Mouse (Mus musculus) olfactory bulb, adult 2 months (tissue): ENCODE data around the gene Hinfp. TPM values are rescaled to one million over a fixed set of nuclear protein-coding genes. Genes with fewer than 3 reads are reported as not detected.
"Not testable (repeated sequence)": the region's sequence is repeated elsewhere in the genome, so short reads cannot be mapped to it uniquely, and the experiment has no call there.

Experiments
- H3K27ac ChIP-seq: fragments of 200-500 bp; 2 replicates; pipeline ENCODE4 v1.5.1; 2012; ENCODE audit warnings: low read depth, low read length; ENCODE audit not compliant: insufficient read depth
- H3K4me1 ChIP-seq: fragments of 200-500 bp; 2 replicates; pipeline ENCODE4 v1.6.1; 2012; ENCODE audit warnings: low read length; ENCODE audit not compliant: control insufficient read depth, insufficient read depth
- H3K4me3 ChIP-seq: fragments of 200-500 bp; 2 replicates; pipeline ENCODE4 v1.5.1; 2012; ENCODE audit warnings: mild to moderate bottlenecking, low read depth, low read length, moderate library complexity; ENCODE audit not compliant: insufficient read depth
- CTCF ChIP-seq: fragments of 200-500 bp; IDR thresholded peaks from 2 replicates; pipeline ENCODE4 v1.5.1; 2012; ENCODE audit warnings: low read depth, mild to moderate bottlenecking, low read length, moderate library complexity; ENCODE audit not compliant: insufficient read depth
- POLR2A ChIP-seq: fragments of 200-500 bp; IDR thresholded peaks from 2 replicates; pipeline ENCODE4 v1.6.1; 2012; ENCODE audit warnings: mild to moderate bottlenecking, low read depth, low read length, moderate library complexity; ENCODE audit not compliant: insufficient read depth
- WGBS: fragments of 180-500 bp; shearing (Covaris S2); methylation state at CpG from one replicate; pipeline ENCODE4 v1.1.7; 2018; 5-methylcytosine and 5-hydroxymethylcytosine counted together
- polyA plus RNA-seq: library from polyadenylated mRNA; stranded (reverse); fragments of >200 nt; gene quantifications from 2 replicates; pipeline ENCODE4 v1.2.4, GENCODE M21; 2012; ENCODE audit warnings: low replicate concordance; ENCODE audit not compliant: missing spikeins, insufficient read depth, insufficient read length

Gene Hinfp
- polyA plus RNA-seq, 1 experiment = not detected

GRCm38 (mm10) chr9:44306532-44306931 is 1.1 kb upstream of the Hinfp start:
- H3K4me3 ChIP-seq = no peak overlapping the region
- 85% methylated on average over 6 of the region's 6 CpGs for WGBS
- H3K4me1 ChIP-seq = peaks cover 17% of the 10 kb centered on the region
- TF ChIP-seq POLR2A = no peak
- no peak for TF ChIP-seq CTCF
- no peak overlapping the region for H3K27ac ChIP-seq

GRCm38 (mm10) chr9:44300001-44300400 is 5.5 kb downstream of the Hinfp start:
- H3K4me1 ChIP-seq, H3K27ac ChIP-seq, H3K4me3 ChIP-seq: not testable (repeated sequence)
- WGBS = 95% methylated on average over 3 of the region's 3 CpGs

- H3K27ac ChIP-seq = no peak overlapping the region
- peaks cover 5% of the 10 kb centered on the region for H3K4me1 ChIP-seq
- no peak overlapping the region for H3K4me3 ChIP-seq
- 65% methylated on average over 3 of the region's 3 CpGs for WGBS
- TF ChIP-seq POLR2A = no peak
- TF ChIP-seq CTCF = no peak
Observed at GRCm38 (mm10) chr9:44292490-44292889, 13.0 kb downstream of the Hinfp start.

- 9% methylated on average over 11 of the region's 11 CpGs for WGBS
- Histone ChIP-seq H3K27ac (0 out of 2 replicates have a peak overlapping the region, but pooled peaks have one; percentile 5), H3K4me1 (peaks cover 14% of the 10 kb centered on the region), H3K4me3 (no peak overlapping the region)
- no peak for TF ChIP-seq CTCF
- no peak for TF ChIP-seq POLR2A
Observed at GRCm38 (mm10) chr9:44288959-44289291, 16.5 kb downstream of the Hinfp start.

- peak within 1 kb of the TSS; percentile 57 for H3K27ac ChIP-seq
- peak within 1 kb of the TSS; percentile 93 for H3K4me3 ChIP-seq
- WGBS = under 1% methylated on average over 38 of the region's 38 CpGs
- peaks cover 14% of the 10 kb centered on the region for H3K4me1 ChIP-seq
- TF ChIP-seq CTCF (no peak), POLR2A (no peak)
Observed at GRCm38 (mm10) chr9:44288076-44288958, 17.2 kb downstream of the Hinfp start, which contains the start of gene Abcg4. Gene Abcg4, minus strand, starts transcription at chr9:44288615.

- peaks cover 14% of the 10 kb centered on the region for H3K4me1 ChIP-seq
- peak overlapping the region; percentile 57 for H3K27ac ChIP-seq
- H3K4me3 ChIP-seq = peak overlapping the region; percentile 93
- 1% methylated on average over 46 of the region's 47 CpGs for WGBS
- TF ChIP-seq POLR2A (no peak), CTCF (no peak)
Observed at GRCm38 (mm10) chr9:44287401-44288075, 17.9 kb downstream of the Hinfp start.

GRCm38 (mm10) chr9:44287003-44287400 is 18.5 kb downstream of the Hinfp start:
- Histone ChIP-seq H3K4me1 (peaks cover 14% of the 10 kb centered on the region), H3K4me3 (peak overlapping the region; percentile 93), H3K27ac (no peak overlapping the region)
- 8% methylated on average over 11 of the region's 11 CpGs for WGBS
- TF ChIP-seq CTCF (no peak), POLR2A (no peak)

GRCm38 (mm10) chr9:44286256-44286850 is 19.1 kb downstream of the Hinfp start:
- WGBS = 15% methylated on average over 6 of the region's 6 CpGs
- no peak overlapping the region for H3K27ac ChIP-seq
- 0 out of 2 replicates have a peak overlapping the region, but pooled peaks have one; percentile 10 for H3K4me3 ChIP-seq
- peaks cover 14% of the 10 kb centered on the region for H3K4me1 ChIP-seq
- TF ChIP-seq POLR2A = no peak
- TF ChIP-seq CTCF = no peak

GRCm38 (mm10) chr9:44283183-44283582 is 22.3 kb downstream of the Hinfp start:
- Histone ChIP-seq H3K4me3 (no peak overlapping the region), H3K27ac (no peak overlapping the region), H3K4me1 (peaks cover 9% of the 10 kb centered on the region; the same call in 1 of the 2 replicates)
- 75% methylated on average over 5 of the region's 5 CpGs for WGBS
- TF ChIP-seq POLR2A (no peak), CTCF (no peak)

- Histone ChIP-seq H3K4me1 (peaks cover 17% of the 10 kb centered on the region), H3K4me3 (no peak overlapping the region), H3K27ac (no peak overlapping the region)
- WGBS = 88% methylated on average over 4 of the region's 4 CpGs
- TF ChIP-seq CTCF (no peak), POLR2A (no peak)
Observed at GRCm38 (mm10) chr9:44269973-44270372, 35.5 kb downstream of the Hinfp start.
